Mouse (Mus musculus): ENCODE results near the gene Gm16181. TPM values are rescaled to one million over a fixed set of nuclear protein-coding genes. Genes with fewer than 3 reads are reported as not detected.

The Gm16181 gene
- polyA plus RNA-seq, 1 experiment = not detected

- DNase-seq = no peak
- Histone ChIP-seq H3K36me3 (ENCODE audit: control insufficient read depth, insufficient read depth, low read length) (peaks cover 4% of the 10 kb centered on the region), H3K4me3 (ENCODE audit: insufficient read depth, low read depth, low read length) (no peak overlapping the region), H3K4me1 (ENCODE audit: control insufficient read depth, insufficient read depth, low read length) (no peaks in the 10 kb centered on the region), H3K27me3 (replicated peaks; ENCODE audit: control insufficient read depth, insufficient read depth, low read length) (no peaks in the 10 kb centered on the region), H3K27ac (ENCODE audit: insufficient read depth, low read depth, low read length) (no peak overlapping the region)
- WGBS = 72% methylated on average over 3 of the region's 3 CpGs
- TF ChIP-seq POLR2A (IDR thresholded peaks at IDR 0.05; ENCODE audit: low read depth, low read length) = no peak
These were observed 34.7 kb downstream of the Gm16181 start for GRCm38 (mm10) chr17:35255301-35255700.

GRCm38 (mm10) chr17:35255704-35256103, 35.1 kb downstream of the Gm16181 start:
- Histone ChIP-seq H3K27ac (ENCODE audit: insufficient read depth, low read depth, low read length) (no peak overlapping the region), H3K4me3 (ENCODE audit: insufficient read depth, low read depth, low read length) (no peak overlapping the region), H3K36me3 (ENCODE audit: control insufficient read depth, insufficient read depth, low read length) (peaks cover 3% of the 10 kb centered on the region), H3K4me1 (ENCODE audit: control insufficient read depth, insufficient read depth, low read length) (no peaks in the 10 kb centered on the region), H3K27me3 (replicated peaks; ENCODE audit: control insufficient read depth, insufficient read depth, low read length) (no peaks in the 10 kb centered on the region)
- WGBS = 46% methylated on average over 4 of the region's 4 CpGs
- TF ChIP-seq CTCF (conservative IDR thresholded peaks at IDR 0.05; ENCODE audit: insufficient read depth, insufficient read length, low read depth, low read length) = no peak
- no peak for TF ChIP-seq POLR2A (IDR thresholded peaks at IDR 0.05; ENCODE audit: low read depth, low read length)
- DNase-seq = no peak

- DNase-seq = no peak
- 50% methylated on average over 1 of the region's 1 CpGs for WGBS
- Histone ChIP-seq H3K4me1 (ENCODE audit: control insufficient read depth, insufficient read depth, low read length) (0 out of 2 replicates have a peak, but pooled peaks cover 5% of the 10 kb centered on the region), H3K4me3 (ENCODE audit: insufficient read depth, low read depth, low read length) (no peak overlapping the region), H3K36me3 (ENCODE audit: control insufficient read depth, insufficient read depth, low read length) (no peaks in the 10 kb centered on the region; the same call in 1 of the 2 replicates), H3K27ac (ENCODE audit: insufficient read depth, low read depth, low read length) (no peak overlapping the region), H3K27me3 (replicated peaks; ENCODE audit: control insufficient read depth, insufficient read depth, low read length) (no peaks in the 10 kb centered on the region)
- no peak for TF ChIP-seq POLR2A (IDR thresholded peaks at IDR 0.05; ENCODE audit: low read depth, low read length)
- TF ChIP-seq CTCF (conservative IDR thresholded peaks at IDR 0.05; ENCODE audit: insufficient read depth, insufficient read length, low read depth, low read length) = no peak
These were observed 36.7 kb downstream of the Gm16181 start for GRCm38 (mm10) chr17:35257378-35257777.

GRCm38 (mm10) chr17:35257824-35258491, 37.3 kb downstream of the Gm16181 start:
- Histone ChIP-seq H3K4me3 (ENCODE audit: insufficient read depth, low read depth, low read length) (peak overlapping the region; percentile 54), H3K36me3 (ENCODE audit: control insufficient read depth, insufficient read depth, low read length) (no peaks in the 10 kb centered on the region; the same call in 1 of the 2 replicates), H3K4me1 (ENCODE audit: control insufficient read depth, insufficient read depth, low read length) (peaks cover 8% of the 10 kb centered on the region; the same call in 1 of the 2 replicates), H3K27me3 (replicated peaks; ENCODE audit: control insufficient read depth, insufficient read depth, low read length) (no peaks in the 10 kb centered on the region), H3K27ac (ENCODE audit: insufficient read depth, low read depth, low read length) (no peak overlapping the region)
- 3% methylated on average over 17 of the region's 17 CpGs for WGBS
- peak; percentile 98 for DNase-seq
- TF ChIP-seq CTCF (conservative IDR thresholded peaks at IDR 0.05; ENCODE audit: insufficient read depth, insufficient read length, low read depth, low read length) (peak; percentile 92), POLR2A (IDR thresholded peaks at IDR 0.05; ENCODE audit: low read depth, low read length) (no peak)

- H3K4me1 ChIP-seq (ENCODE audit: control insufficient read depth, insufficient read depth, low read length) = peaks cover 8% of the 10 kb centered on the region; the same call in 1 of the 2 replicates
- peak overlapping the region; percentile 69 for H3K27ac ChIP-seq (ENCODE audit: insufficient read depth, low read depth, low read length)
- DNase-seq = peak; percentile 80
- H3K4me3 ChIP-seq (ENCODE audit: insufficient read depth, low read depth, low read length) = no peak overlapping the region
- TF ChIP-seq CTCF (conservative IDR thresholded peaks at IDR 0.05; ENCODE audit: insufficient read depth, insufficient read length, low read depth, low read length) (0 out of 2 replicates have a peak, but pooled peaks have one; percentile 5), POLR2A (IDR thresholded peaks at IDR 0.05; ENCODE audit: low read depth, low read length) (no peak)
- no peaks in the 10 kb centered on the region for H3K36me3 ChIP-seq (ENCODE audit: control insufficient read depth, insufficient read depth, low read length)
- 48% methylated on average over 14 of the region's 14 CpGs for WGBS
- no peaks in the 10 kb centered on the region for H3K27me3 ChIP-seq (replicated peaks; ENCODE audit: control insufficient read depth, insufficient read depth, low read length)
These were observed 38.2 kb downstream of the Gm16181 start for GRCm38 (mm10) chr17:35258492-35259478.

GRCm38 (mm10) chr17:35259621-35260020, 39.0 kb downstream of the Gm16181 start:
- Histone ChIP-seq H3K27ac (ENCODE audit: insufficient read depth, low read depth, low read length) (peak overlapping the region; percentile 69), H3K4me1 (ENCODE audit: control insufficient read depth, insufficient read depth, low read length) (peaks cover 8% of the 10 kb centered on the region; the same call in 1 of the 2 replicates), H3K4me3 (ENCODE audit: insufficient read depth, low read depth, low read length) (no peak overlapping the region), H3K27me3 (replicated peaks; ENCODE audit: control insufficient read depth, insufficient read depth, low read length) (no peaks in the 10 kb centered on the region), H3K36me3 (ENCODE audit: control insufficient read depth, insufficient read depth, low read length) (no peaks in the 10 kb centered on the region)
- WGBS = 71% methylated on average over 4 of the region's 4 CpGs
- DNase-seq = no peak
- no peak for TF ChIP-seq CTCF (conservative IDR thresholded peaks at IDR 0.05; ENCODE audit: insufficient read depth, insufficient read length, low read depth, low read length)
- TF ChIP-seq POLR2A (IDR thresholded peaks at IDR 0.05; ENCODE audit: low read depth, low read length) = no peak

GRCm38 (mm10) chr17:35261651-35262050, 41.0 kb downstream of the Gm16181 start:
- Histone ChIP-seq H3K36me3 (ENCODE audit: control insufficient read depth, insufficient read depth, low read length) (no peaks in the 10 kb centered on the region), H3K27ac (ENCODE audit: insufficient read depth, low read depth, low read length) (no peak overlapping the region), H3K4me3 (ENCODE audit: insufficient read depth, low read depth, low read length) (no peak overlapping the region), H3K27me3 (replicated peaks; ENCODE audit: control insufficient read depth, insufficient read depth, low read length) (no peaks in the 10 kb centered on the region), H3K4me1 (ENCODE audit: control insufficient read depth, insufficient read depth, low read length) (peaks cover 8% of the 10 kb centered on the region; the same call in 1 of the 2 replicates)
- TF ChIP-seq POLR2A (IDR thresholded peaks at IDR 0.05; ENCODE audit: low read depth, low read length) (no peak), CTCF (conservative IDR thresholded peaks at IDR 0.05; ENCODE audit: insufficient read depth, insufficient read length, low read depth, low read length) (no peak)
- 88% methylated on average over 13 of the region's 13 CpGs for WGBS
- DNase-seq = no peak

Measured in kidney, adult 2 months (tissue).